Mouse (Mus musculus) cerebellum, adult 11-12 months (tissue): Measurements from ENCODE around the gene Pbld1.

ENCODE experiments used
- DNase-seq: peaks from one replicate; pipeline ENCODE4 v3.0.0; 2022

Gene Pbld1

DNA sequence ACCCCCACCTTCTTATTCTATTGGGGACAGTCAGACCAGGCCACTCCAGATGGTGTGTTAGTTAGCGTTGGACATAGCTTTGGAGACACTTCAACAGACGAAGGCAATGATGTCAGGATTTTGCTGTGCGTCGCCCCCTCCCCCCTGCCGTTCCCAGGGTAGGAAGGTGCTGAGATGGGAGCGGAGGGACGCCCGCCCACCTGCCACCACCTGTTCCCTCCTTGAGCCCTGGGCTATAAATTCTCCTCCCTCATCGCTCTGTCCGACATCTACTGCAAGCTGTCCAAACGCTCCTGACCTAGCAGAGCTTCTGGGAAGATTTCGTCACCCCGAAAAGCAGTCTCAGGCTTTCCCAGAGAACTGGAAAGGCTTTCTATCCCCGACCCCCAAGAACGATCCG lies 39.6 kb downstream of the Pbld1 start, which contains the start of gene Atoh7:
TSS of gene Atoh7 (plus strand) at position 131 of the 400 bp plus-strand sequence.
- peak; percentile 95 for DNase-seq

DNA sequence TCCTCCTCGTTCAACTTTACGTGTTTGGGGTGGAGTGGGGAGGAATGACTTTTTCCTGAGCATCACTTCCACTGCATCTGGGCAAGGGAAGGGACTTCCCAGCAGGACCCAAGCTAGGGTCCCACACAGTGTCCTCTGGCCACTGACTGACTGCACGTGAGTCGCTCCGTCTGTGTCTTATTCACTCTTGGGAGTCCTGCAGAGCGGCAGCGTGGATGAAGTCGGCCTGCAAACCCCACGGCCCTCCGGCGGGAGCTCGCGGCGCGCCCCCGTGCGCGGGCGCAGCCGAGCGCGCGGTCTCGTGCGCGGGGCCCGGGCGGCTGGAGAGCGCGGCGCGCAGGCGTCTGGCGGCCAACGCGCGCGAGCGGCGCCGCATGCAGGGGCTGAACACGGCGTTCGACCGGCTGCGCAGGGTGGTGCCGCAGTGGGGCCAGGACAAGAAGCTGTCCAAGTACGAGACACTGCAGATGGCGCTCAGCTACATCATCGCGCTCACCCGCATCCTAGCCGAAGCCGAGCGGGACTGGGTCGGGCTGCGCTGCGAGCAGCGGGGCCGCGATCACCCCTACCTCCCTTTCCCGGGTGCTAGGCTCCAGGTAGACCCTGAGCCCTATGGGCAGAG lies 40.1 kb downstream of the Pbld1 start:
- peak; percentile 93 for DNase-seq

DNA sequence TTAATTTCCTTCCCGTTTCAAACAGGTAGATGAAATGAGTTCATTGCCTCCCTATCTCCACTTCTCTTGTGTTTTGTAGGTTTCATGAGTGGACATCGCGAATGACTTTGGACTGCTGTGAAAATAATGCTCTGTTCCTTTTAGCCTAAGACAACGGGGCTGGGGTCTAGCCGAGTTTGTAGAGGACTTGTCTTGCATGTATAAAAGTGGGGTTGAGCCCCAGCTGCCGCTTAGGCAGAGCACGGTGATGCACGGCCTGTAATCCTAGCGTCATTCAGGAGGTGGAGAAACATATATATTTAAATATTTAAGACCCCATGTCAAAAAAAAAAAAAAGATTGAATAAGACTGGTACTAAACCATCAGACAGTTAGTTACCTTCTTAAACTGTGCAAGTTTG lies 40.7 kb downstream of the Pbld1 start:
- DNase-seq: no peak

DNA sequence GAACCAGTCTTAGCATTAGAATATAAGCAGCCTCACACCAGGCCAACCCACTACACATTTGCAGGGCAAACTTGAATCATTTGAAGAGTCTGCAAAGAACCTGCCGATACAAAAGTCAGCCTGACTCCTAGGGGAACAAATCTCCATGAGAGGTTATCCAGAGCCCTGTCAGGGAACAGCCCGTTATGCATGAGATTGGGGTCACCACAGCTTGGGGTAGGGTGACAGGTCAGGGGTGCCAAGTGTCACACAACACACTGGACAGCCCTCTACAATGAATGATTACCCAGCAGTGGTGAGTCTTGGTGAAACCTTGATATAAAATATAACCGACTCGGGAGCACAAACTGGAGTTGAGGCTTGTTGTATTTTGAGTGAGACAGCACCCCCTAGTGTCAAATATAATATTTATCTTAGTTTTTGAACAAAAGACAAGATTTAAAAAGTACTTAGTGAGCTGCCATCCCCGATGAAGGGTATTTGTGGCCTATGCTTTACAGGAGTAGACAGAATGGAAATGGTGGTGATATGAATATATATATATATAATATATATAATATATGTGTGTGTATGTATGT lies 53.2 kb downstream of the Pbld1 start:
- DNase-seq: no peak

DNA sequence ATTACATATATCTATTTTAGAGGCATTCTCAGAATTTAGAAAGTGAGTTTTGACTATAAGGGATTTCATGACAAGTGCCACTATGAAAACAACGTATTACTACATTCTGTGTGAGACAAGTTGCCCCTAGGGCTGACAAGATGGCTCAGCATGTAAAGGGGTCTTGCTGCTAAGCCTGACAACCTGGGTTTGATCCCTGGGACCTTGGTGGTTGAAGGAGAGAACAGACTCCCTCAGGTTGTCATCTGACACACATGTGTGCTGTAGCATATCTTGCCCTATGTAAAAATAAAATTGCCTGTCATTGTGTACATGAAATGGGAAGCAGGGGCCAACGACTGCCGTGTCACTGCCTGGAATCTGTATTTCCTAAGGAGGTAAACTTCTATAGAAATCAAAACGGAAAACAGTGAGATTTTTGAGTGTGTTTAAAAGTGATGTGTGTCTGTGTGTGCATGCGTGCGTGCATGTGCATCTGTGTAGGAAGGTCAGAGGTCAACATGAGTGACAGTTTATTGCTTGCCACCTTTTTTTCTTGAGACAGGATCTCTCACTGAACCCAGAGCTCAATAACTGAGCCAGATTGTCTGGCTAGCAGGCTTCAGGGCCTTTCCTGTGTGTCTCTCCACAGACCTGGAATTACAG lies 53.9 kb downstream of the Pbld1 start:
- no peak for DNase-seq

DNA sequence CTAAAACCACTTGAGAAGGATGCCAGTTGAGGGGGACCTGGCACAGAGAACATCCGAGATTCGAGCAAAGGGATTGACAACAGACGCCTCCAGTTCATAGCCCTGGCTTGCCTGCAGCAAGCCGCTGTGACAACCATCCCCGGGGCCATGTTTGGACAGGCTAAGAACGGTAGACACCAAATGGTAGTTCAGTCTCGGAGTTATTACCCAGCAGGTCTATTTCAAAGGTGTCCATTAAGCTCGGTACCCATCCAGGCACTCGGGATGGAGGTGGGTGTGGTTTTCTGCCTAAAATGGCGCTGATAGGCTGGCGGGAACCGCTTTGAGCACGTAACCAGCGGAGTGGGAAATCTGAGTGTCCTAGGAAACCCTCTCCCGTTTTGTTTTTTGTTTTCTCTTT lies 55.9 kb downstream of the Pbld1 start:
- no peak for DNase-seq

DNA sequence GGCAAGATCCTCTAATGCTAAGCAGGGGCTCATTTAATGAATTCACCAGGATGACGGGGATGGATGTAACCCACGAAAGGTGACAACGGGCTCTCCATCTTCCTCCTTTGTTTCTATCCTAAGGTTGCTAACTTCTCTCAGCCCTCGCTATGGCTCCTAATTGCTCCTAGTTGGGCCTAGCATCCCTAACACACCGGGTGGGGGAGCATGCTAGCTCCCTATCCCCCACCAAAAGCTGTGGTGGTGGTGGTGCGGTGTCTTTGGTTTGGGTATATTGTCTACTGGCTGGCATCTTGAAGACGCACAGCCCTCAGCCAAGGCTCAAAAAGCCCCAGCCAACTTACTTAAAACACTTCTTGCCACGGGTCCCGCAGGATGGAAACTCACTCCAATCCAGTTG lies 56.4 kb downstream of the Pbld1 start:
- no peak for DNase-seq

DNA sequence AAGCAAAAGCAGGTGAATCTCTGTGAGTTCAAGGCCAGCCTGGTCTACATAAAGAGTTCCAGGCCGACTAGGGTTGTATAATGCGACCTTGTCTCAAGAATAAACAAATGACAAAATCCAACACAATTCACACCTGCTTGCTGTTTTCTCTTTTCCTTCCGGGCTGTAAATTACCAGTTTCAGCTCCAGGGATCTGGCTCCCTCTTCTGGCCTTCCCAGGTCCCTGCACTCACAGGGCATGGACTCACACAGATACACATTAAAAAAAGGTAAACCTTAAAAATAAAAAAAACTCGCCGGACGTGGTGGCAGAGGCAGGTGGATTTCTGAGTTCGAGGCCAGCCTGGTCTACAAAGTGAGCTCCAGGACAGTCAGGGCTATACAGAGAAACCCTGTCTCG lies 57.6 kb downstream of the Pbld1 start:
- no peak for DNase-seq

DNA sequence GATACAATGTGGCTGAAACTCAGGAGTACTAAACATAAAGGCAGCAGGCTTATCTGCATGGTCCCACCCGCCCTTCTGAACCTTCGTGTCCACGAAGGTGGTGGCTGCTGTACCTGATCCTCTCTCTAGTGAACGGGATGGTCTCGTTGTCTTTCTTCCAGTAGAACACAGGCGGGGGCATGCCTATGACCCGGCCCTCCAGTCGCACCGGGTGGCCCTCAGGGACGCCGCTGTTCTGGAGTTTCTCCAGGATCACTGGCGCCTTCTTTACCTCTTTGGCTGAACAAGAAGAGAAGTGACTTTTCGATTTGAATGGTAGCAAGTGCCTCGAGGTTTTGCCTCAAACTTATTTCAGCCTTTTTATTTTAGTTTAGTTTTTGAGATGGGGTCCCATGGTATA lies 60.0 kb downstream of the Pbld1 start:
- DNase-seq: no peak

DNA sequence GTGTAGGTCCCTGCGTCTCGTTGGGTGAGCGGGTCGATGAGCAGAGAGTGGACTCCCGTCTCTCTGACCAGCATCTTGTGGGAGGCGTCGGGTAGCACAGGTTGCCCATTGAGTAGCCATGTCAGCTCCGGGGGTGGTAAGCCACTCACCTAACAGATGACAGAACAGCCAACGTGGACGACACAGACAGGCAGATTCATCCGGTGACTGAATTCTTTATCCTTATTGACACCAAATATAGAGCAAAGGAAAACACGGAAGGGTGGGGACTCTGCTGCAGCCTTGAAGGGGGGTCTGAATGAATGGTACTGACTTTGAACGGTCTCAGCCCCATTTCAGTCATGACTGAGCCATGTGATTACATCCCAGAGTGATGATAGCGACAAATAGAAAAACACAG lies 62.0 kb downstream of the Pbld1 start:
- DNase-seq: no peak

DNA sequence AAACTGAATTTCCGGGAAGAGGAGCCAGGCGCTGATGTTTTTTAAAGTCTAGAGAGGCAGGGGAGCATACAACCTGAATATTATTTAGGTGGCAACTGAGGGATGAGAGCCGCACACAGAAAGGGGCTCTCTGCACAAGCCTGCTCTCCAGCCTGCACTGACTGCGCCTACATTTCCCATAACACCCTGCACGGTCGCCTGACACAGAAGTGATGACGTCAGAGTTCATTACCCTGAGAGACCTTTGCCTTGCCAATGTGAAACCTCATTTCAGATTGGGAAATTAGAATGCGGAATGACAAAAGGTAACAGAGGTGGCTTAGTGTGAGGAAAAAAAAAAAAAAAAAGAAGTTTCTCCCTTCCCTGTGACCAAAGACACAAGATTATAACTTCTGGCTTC lies 62.6 kb downstream of the Pbld1 start:
- no peak for DNase-seq

DNA sequence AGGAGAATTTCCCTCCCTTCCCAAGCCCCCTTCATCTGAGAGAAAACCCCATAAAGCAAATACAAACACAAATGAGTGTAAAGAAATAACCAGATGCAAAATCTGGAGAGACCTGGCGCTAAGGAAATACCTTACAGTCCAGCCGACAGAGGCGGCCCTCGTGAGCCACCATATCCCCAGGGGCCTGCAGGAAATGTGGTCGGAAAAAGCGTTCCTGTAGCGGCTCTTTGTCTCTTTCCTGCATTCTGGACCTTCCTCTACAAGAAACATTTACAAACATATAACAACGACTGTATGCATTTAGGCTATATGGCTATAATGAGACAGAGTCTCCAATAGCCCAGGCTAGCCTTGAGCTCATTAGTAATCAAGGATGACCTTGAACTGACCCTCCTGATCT lies 63.2 kb downstream of the Pbld1 start:
- DNase-seq: no peak

DNA sequence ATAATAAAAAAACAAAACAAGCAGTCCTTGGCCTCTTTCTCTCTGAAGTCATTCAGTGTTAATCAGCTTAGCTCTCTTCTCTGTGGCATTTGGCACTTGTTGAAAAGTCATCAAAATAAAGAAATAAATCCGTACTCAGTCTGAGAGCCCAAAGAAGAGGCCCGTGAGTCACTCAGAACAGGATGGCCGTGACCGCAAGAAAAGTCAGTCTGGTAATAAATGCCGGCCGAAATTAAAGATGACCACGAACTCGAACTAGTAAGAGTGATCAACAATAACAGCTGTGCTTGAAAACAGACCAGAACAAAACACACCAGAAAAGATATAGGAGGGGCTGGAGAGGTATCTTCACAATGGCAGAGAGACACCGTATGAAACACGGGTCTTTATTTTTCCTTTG lies 64.1 kb downstream of the Pbld1 start:
- no peak for DNase-seq

DNA sequence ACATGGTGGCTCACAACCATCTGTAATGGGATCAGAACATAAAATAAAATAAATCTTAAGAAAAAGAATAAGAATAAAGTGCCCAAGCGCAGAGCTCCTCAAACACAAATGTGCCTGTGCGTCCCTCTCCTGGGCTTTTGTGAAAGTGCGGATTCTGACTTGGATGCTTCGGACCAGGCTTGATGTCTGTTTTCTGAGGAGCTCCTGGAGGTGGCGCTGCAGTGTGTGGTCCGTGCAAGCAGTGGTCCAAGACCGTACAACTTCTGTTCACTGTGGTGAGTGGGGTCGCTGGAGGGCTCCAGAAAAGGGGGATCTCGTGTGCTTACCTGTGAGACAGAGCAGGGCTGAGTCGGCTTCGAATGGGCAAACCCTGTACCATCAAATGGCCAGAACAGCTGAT lies 65.4 kb downstream of the Pbld1 start:
- DNase-seq: no peak

DNA sequence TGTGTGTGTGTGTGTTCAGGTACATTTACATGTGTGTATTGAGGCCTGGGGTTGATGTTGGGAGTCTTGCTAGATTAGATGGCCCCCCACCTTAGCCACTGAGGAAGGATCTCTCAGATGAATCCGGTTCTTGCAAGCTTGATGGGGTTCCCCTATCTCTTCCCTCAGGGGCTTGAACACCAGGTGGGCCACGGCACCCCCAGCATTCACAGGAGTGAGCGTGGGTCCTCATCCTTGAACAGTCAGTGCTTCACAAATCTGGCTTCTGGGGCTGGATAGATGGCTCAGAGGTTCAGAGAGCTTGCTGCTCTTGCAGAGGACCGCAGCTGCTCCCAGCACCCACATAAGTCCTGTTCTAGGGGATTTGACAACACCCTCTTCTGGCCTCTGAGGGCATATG lies 66.2 kb downstream of the Pbld1 start:
- no peak for DNase-seq

DNA sequence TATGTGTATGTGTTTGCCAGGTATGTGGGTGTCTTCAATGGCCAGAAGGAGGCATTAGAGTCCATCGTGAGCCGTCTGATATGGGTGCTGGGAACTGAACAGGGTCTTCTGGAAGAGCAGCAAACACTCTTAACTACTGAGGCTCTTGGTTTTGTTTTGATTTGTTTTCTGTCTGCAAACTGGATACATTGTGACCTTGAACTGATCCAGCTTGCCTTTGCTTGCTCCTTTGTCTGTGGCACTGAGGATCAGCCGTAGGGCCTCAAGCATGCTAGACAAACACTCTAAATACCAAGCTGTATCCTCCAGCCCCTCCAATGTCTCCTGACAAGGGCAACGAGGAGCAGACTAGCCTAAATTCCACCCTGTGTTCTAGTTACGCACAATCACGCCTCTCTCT lies 67.2 kb downstream of the Pbld1 start:
- no peak for DNase-seq
